Mouse (Mus musculus) megakaryocyte, embryonic 14.5 days (primary cell): ENCODE data around the gene Olfr1441.

Experiments used
- FLI1 ChIP-seq: IDR thresholded peaks from 2 replicates; pipeline ENCODE4 v1.6.1; 2012; ENCODE audit warnings: low read length, inconsistent platforms, mixed read lengths
- GATA1 ChIP-seq: IDR thresholded peaks from 3 replicates; pipeline ENCODE4 v1.6.1; 2012; ENCODE audit warnings: mixed read lengths, low read length, inconsistent platforms, borderline replicate concordance

DNA sequence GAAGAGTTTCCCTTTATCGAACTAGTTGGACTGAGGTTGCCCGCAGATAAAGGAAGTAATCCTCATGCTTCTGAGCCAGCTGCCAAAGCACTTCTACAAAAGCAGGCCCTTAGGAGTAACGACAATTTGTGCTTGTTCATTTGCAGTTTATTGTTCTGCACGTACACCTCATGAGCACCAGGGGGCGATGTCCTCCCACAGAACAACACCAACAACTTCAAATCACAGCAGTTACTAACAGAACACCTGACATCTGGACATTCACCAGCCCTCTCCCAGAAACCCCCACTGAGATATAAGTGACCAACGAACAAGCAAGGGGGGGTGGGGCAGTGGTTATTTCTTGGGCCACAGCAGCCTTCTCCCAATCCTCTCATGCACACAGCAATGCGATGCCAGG is 49.0 kb downstream of the Olfr1441 start:
- TF ChIP-seq GATA1 (no peak), FLI1 (no peak)
